Mouse (Mus musculus): ENCODE results near the gene Rbfox3. TPM values are rescaled to one million over a fixed set of nuclear protein-coding genes. Genes with fewer than 3 reads are reported as not detected.

Gene Rbfox3
- polyA plus RNA-seq, 1 experiment from 2014 or later = 69.4 TPM

DNA sequence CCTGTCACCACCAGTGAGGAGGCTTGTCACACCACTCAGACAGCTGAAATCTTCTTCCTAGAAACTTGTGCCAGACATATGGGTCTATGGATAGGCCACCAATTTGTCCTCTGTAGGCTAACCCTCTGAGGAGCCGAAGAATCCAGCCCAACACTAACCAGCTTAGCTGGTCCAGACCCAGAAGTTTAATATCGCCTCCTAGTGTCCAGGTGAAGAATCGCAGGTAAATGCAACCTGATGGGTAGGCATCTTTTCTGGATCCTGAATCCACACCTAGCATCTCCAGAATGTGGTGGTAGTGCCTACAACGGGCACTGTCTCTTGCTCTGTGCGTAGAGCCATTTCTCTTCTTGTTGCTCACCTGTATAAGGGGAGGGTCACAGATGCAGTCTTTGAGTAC lies 391.1 kb downstream of the Rbfox3 start:
- H3K36me3 ChIP-seq (ENCODE audit: control insufficient read depth, insufficient read depth, low read length) = no peaks in the 10 kb centered on the region
- 60% methylated on average over 5 of the region's 5 CpGs for WGBS
- no peak overlapping the region for H3K9ac ChIP-seq (ENCODE audit: low read depth, low read length)
- H3K4me2 ChIP-seq (ENCODE audit: low read length) = no peak overlapping the region
- H3K9me3 ChIP-seq (ENCODE audit: control insufficient read depth, low read length) = no peaks in the 10 kb centered on the region
- peaks cover 5% of the 10 kb centered on the region for H3K4me1 ChIP-seq (ENCODE audit: control insufficient read depth, insufficient read depth, low read depth, low read length)
- no peaks in the 10 kb centered on the region for H3K27me3 ChIP-seq (replicated peaks; ENCODE audit: control insufficient read depth, insufficient read depth, low read length)
- no peak overlapping the region for H3K27ac ChIP-seq (ENCODE audit: low read depth, low read length)
- no peak for ATAC-seq
- H3K4me3 ChIP-seq (ENCODE audit: low read length) = no peak overlapping the region

DNA sequence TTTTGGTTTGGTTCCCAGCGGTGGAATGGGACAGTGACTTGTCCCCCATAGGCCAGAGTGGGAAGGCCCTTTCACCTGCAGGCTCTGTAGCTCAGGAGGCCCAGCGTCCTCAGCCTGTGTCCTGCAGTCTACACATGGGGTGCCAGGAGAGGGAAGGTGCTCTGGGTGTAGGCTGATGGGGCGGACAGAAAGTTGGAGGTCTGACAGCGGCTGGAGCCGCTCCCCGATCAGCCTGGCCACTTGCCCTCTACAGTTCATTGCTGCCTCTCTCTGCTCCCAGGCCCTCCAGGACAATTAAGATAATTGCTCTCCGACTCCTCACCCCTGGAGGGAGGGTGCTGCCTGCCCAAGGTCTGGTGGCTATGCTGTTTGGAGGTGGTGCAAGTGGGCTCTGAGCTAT lies 392.7 kb downstream of the Rbfox3 start:
- H3K4me2 ChIP-seq (ENCODE audit: low read length) = no peak overlapping the region
- WGBS = 86% methylated on average over 7 of the region's 7 CpGs
- no peaks in the 10 kb centered on the region for H3K27me3 ChIP-seq (replicated peaks; ENCODE audit: control insufficient read depth, insufficient read depth, low read length)
- no peak overlapping the region for H3K9ac ChIP-seq (ENCODE audit: low read depth, low read length)
- H3K27ac ChIP-seq (ENCODE audit: low read depth, low read length) = no peak overlapping the region
- ATAC-seq = no peak
- no peaks in the 10 kb centered on the region; the same call in 1 of the 2 replicates for H3K4me1 ChIP-seq (ENCODE audit: control insufficient read depth, insufficient read depth, low read depth, low read length)
- no peaks in the 10 kb centered on the region for H3K9me3 ChIP-seq (ENCODE audit: control insufficient read depth, low read length)
- H3K4me3 ChIP-seq (ENCODE audit: low read length) = no peak overlapping the region
- H3K36me3 ChIP-seq (ENCODE audit: control insufficient read depth, insufficient read depth, low read length) = no peaks in the 10 kb centered on the region

DNA sequence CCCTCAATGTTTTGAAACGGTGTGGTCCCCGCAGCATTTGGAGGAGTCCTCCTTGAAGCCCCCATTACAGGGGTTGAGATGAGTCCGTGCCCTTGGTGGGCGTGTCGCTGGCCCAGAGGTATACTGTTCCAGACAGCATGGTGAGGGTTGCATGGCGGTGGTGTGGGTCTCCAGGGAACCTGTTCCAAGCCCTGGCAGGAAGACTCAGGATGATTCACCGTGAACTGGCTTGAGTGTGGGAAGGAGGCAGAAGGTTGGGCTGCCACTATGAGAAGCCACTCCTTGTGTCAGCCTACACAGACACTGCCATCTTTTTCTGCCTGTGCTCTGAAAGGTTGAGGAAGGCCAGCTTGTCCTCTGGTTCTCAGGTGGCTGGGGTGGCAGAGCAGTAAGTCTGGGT lies 393.5 kb downstream of the Rbfox3 start:
- no peaks in the 10 kb centered on the region for H3K36me3 ChIP-seq (ENCODE audit: control insufficient read depth, insufficient read depth, low read length)
- no peaks in the 10 kb centered on the region for H3K27me3 ChIP-seq (replicated peaks; ENCODE audit: control insufficient read depth, insufficient read depth, low read length)
- H3K4me3 ChIP-seq (ENCODE audit: low read length) = no peak overlapping the region
- H3K9ac ChIP-seq (ENCODE audit: low read depth, low read length) = no peak overlapping the region
- no peak overlapping the region for H3K27ac ChIP-seq (ENCODE audit: low read depth, low read length)
- no peak overlapping the region for H3K4me2 ChIP-seq (ENCODE audit: low read length)
- no peaks in the 10 kb centered on the region for H3K9me3 ChIP-seq (ENCODE audit: control insufficient read depth, low read length)
- H3K4me1 ChIP-seq (ENCODE audit: control insufficient read depth, insufficient read depth, low read depth, low read length) = peaks cover 4% of the 10 kb centered on the region
- 76% methylated on average over 7 of the region's 7 CpGs for WGBS
- no peak for ATAC-seq

DNA sequence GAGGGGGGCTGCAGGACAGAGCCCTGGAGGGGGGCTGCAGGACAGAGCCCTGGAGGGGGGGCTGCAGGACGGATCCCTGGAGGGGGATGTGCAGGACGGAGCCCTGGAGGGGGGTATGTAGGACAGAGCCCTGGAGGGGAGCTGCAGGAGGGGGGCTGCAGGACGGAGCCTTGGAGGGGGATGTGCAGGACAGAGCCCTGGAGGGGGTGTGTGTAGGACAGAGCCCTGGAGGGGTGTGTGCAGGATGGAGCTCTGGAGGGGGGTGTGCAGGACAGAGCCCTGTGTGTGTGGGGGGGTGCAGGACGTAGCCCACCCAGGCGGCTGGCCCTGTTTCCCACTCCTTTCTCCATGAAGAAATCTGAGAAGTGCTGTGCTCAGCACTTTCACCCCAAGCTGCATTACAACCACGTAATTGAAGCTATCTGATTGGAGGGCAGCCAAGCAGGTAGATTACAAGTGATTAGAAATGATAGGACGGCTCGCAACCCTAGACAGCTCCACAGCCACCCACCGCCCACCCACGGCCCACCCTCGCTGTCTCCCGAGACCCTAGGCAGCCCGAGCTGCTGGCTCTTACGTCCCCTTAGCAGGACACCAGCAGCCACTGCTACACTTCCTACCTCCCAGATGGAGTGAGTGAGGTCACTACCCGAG lies 399.0 kb downstream of the Rbfox3 start:
- H3K27me3 ChIP-seq (replicated peaks; ENCODE audit: control insufficient read depth, insufficient read depth, low read length) = no peaks in the 10 kb centered on the region
- peaks cover 19% of the 10 kb centered on the region for H3K4me1 ChIP-seq (ENCODE audit: control insufficient read depth, insufficient read depth, low read depth, low read length)
- 32% methylated on average over 15 of the region's 15 CpGs for WGBS
- H3K36me3 ChIP-seq (ENCODE audit: control insufficient read depth, insufficient read depth, low read length) = no peaks in the 10 kb centered on the region
- H3K9me3 ChIP-seq (ENCODE audit: control insufficient read depth, low read length) = no peaks in the 10 kb centered on the region
- peak; percentile 46 for ATAC-seq
- no peak overlapping the region for H3K4me3 ChIP-seq (ENCODE audit: low read length)
- H3K9ac ChIP-seq (ENCODE audit: low read depth, low read length) = peak overlapping the region; percentile 4
- H3K27ac ChIP-seq (ENCODE audit: low read depth, low read length) = peak overlapping the region; percentile 54; the same call in 1 of the 2 replicates
- no peak overlapping the region; the same call in 1 of the 2 replicates for H3K4me2 ChIP-seq (ENCODE audit: low read length)

DNA sequence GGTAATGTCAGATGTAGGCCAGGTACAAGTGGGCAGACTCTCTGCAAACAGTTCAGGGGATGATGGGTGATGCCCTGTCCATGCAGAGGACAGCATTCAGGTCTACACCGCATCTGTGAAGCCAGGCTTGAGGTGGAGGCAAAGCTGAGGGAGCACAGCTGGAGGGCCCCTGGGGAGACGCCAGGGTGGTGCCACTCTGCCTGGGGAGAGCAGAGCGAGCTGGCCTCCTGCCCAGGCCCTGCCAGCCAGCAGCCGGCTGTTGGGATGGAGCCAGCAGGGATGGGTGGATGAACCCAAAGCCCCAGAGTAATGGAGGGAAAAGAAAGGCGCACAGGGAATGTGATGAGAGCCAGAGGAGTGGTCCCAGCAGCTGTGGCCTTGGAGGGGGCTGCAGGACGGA lies 399.5 kb downstream of the Rbfox3 start:
- ATAC-seq = peak; percentile 51
- Histone ChIP-seq H3K9me3 (ENCODE audit: control insufficient read depth, low read length) (no peaks in the 10 kb centered on the region), H3K4me2 (ENCODE audit: low read length) (no peak overlapping the region), H3K27ac (ENCODE audit: low read depth, low read length) (peak overlapping the region; percentile 54; the same call in 1 of the 2 replicates), H3K9ac (ENCODE audit: low read depth, low read length) (peak overlapping the region; percentile 4; the same call in 1 of the 2 replicates), H3K36me3 (ENCODE audit: control insufficient read depth, insufficient read depth, low read length) (no peaks in the 10 kb centered on the region), H3K27me3 (replicated peaks; ENCODE audit: control insufficient read depth, insufficient read depth, low read length) (no peaks in the 10 kb centered on the region), H3K4me3 (ENCODE audit: low read length) (no peak overlapping the region), H3K4me1 (ENCODE audit: control insufficient read depth, insufficient read depth, low read depth, low read length) (peaks cover 19% of the 10 kb centered on the region)
- 27% methylated on average over 6 of the region's 6 CpGs for WGBS

DNA sequence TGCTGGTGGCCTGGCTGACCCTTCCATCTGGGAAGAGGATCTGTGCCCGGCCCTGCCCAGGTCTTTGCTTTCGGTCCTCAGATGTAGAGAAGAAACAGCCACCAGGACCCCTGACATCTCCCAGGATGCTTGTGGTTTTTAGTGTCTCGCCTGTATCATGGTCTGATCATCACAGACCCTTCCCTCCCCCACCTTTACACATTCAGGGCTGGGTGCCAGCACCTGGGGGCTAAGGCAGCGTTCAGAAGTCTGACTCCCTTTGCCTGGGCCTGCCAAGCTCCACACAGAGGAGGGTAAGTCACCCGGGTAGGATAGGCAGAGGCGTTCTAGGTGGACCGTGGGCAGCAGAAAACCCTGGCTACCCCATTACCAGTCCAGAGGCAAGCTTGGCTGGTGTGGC lies 403.1 kb downstream of the Rbfox3 start:
- H3K27ac ChIP-seq (ENCODE audit: low read depth, low read length) = peak overlapping the region; percentile 20; the same call in 1 of the 2 replicates
- H3K9me3 ChIP-seq (ENCODE audit: control insufficient read depth, low read length) = no peaks in the 10 kb centered on the region
- peaks cover 19% of the 10 kb centered on the region for H3K4me1 ChIP-seq (ENCODE audit: control insufficient read depth, insufficient read depth, low read depth, low read length)
- no peak overlapping the region for H3K9ac ChIP-seq (ENCODE audit: low read depth, low read length)
- H3K36me3 ChIP-seq (ENCODE audit: control insufficient read depth, insufficient read depth, low read length) = no peaks in the 10 kb centered on the region
- ATAC-seq = no peak
- 76% methylated on average over 7 of the region's 7 CpGs for WGBS
- no peaks in the 10 kb centered on the region for H3K27me3 ChIP-seq (replicated peaks; ENCODE audit: control insufficient read depth, insufficient read depth, low read length)
- H3K4me2 ChIP-seq (ENCODE audit: low read length) = no peak overlapping the region
- H3K4me3 ChIP-seq (ENCODE audit: low read length) = no peak overlapping the region

DNA sequence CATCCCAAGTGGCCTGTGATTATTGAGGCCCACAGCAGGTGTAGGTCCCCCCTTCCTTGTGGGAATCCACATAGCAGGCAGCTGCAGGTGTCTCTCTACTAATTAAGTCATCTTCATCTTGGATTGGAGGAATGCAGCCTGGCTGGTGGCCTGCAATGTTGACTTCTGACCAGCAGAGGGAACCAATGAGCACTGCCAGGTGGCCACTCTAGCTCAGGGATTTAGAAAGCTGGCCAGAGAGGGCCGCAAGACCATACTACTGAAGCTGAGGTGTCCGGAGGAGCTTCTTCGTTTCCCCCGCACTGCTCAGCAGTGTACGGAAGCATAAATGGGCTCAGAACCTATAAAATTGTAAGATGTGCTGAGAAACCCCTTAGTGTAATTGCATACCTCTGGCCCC lies 403.5 kb downstream of the Rbfox3 start:
- peak overlapping the region; percentile 20; the same call in 1 of the 2 replicates for H3K27ac ChIP-seq (ENCODE audit: low read depth, low read length)
- no peaks in the 10 kb centered on the region for H3K36me3 ChIP-seq (ENCODE audit: control insufficient read depth, insufficient read depth, low read length)
- H3K4me3 ChIP-seq (ENCODE audit: low read length) = no peak overlapping the region
- no peak overlapping the region for H3K4me2 ChIP-seq (ENCODE audit: low read length)
- H3K9ac ChIP-seq (ENCODE audit: low read depth, low read length) = no peak overlapping the region
- H3K4me1 ChIP-seq (ENCODE audit: control insufficient read depth, insufficient read depth, low read depth, low read length) = peaks cover 15% of the 10 kb centered on the region
- no peaks in the 10 kb centered on the region for H3K27me3 ChIP-seq (replicated peaks; ENCODE audit: control insufficient read depth, insufficient read depth, low read length)
- H3K9me3 ChIP-seq (ENCODE audit: control insufficient read depth, low read length) = no peaks in the 10 kb centered on the region
- ATAC-seq = 0 out of 2 replicates have a peak, but pooled peaks have one; percentile 22
- 40% methylated on average over 5 of the region's 5 CpGs for WGBS

DNA sequence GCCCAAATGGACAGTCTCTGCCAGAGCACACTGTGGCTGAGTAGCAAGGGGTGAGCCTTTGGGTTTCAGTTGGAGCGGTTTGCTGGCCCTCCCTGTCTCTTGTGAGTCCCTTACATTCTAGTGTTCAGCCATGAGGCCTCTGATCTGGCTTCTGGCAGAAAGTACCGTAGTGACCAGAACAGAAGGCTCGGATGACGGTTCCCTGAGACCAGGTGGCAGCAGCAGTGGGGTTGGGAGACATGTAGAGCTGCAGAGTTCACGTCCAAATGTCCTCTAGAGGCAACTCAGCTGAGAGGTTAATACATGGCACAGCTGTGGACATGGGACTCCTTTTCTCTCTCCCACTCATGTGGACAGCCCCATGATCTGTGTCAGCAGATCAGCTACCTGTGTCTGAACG lies 404.3 kb downstream of the Rbfox3 start:
- no peak overlapping the region for H3K4me2 ChIP-seq (ENCODE audit: low read length)

DNA sequence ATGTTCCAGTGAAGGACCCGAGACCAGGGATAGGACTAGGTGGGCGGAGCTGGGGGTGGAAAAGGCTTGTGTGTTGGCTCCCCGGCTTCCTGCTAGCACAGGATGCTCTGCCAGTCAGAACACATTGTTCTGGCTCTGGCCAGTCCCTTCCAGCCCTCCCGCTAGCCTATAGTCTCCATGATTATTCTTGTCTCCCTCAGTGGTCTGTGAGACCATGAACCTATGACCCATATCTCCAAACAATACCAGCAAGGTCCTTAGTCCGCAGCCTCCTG lies 407.3 kb downstream of the Rbfox3 start:
- Histone ChIP-seq H3K36me3 (ENCODE audit: control insufficient read depth, insufficient read depth, low read length) (no peaks in the 10 kb centered on the region; the same call in 1 of the 2 replicates), H3K9me3 (ENCODE audit: control insufficient read depth, low read length) (no peaks in the 10 kb centered on the region), H3K4me3 (ENCODE audit: low read length) (no peak overlapping the region), H3K27ac (ENCODE audit: low read depth, low read length) (no peak overlapping the region), H3K9ac (ENCODE audit: low read depth, low read length) (no peak overlapping the region), H3K4me1 (ENCODE audit: control insufficient read depth, insufficient read depth, low read depth, low read length) (peaks cover 3% of the 10 kb centered on the region; the same call in 1 of the 2 replicates), H3K4me2 (ENCODE audit: low read length) (no peak overlapping the region), H3K27me3 (replicated peaks; ENCODE audit: control insufficient read depth, insufficient read depth, low read length) (no peaks in the 10 kb centered on the region)
- ATAC-seq = no peak
- 60% methylated on average over 5 of the region's 5 CpGs for WGBS

More for the DNA sequence above, 404.3 kb downstream of the Rbfox3 start:
- WGBS = 85% methylated on average over 6 of the region's 6 CpGs
- Histone ChIP-seq H3K27ac (ENCODE audit: low read depth, low read length) (no peak overlapping the region), H3K9me3 (ENCODE audit: control insufficient read depth, low read length) (no peaks in the 10 kb centered on the region), H3K4me1 (ENCODE audit: control insufficient read depth, insufficient read depth, low read depth, low read length) (peaks cover 6% of the 10 kb centered on the region), H3K4me3 (ENCODE audit: low read length) (no peak overlapping the region), H3K36me3 (ENCODE audit: control insufficient read depth, insufficient read depth, low read length) (no peaks in the 10 kb centered on the region; the same call in 1 of the 2 replicates), H3K9ac (ENCODE audit: low read depth, low read length) (no peak overlapping the region), H3K27me3 (replicated peaks; ENCODE audit: control insufficient read depth, insufficient read depth, low read length) (no peaks in the 10 kb centered on the region)
- ATAC-seq = no peak

Measured in hindbrain, embryonic 16.5 days (tissue).